Mouse (Mus musculus): ENCODE results near the gene Wasf2. TPM values are rescaled to one million over a fixed set of nuclear protein-coding genes. Genes with fewer than 3 reads are reported as not detected.

Gene Wasf2
- total and polyA plus RNA-seq, 2 experiments from 2014 or later: 11.3 to 24.1 TPM

DNA sequence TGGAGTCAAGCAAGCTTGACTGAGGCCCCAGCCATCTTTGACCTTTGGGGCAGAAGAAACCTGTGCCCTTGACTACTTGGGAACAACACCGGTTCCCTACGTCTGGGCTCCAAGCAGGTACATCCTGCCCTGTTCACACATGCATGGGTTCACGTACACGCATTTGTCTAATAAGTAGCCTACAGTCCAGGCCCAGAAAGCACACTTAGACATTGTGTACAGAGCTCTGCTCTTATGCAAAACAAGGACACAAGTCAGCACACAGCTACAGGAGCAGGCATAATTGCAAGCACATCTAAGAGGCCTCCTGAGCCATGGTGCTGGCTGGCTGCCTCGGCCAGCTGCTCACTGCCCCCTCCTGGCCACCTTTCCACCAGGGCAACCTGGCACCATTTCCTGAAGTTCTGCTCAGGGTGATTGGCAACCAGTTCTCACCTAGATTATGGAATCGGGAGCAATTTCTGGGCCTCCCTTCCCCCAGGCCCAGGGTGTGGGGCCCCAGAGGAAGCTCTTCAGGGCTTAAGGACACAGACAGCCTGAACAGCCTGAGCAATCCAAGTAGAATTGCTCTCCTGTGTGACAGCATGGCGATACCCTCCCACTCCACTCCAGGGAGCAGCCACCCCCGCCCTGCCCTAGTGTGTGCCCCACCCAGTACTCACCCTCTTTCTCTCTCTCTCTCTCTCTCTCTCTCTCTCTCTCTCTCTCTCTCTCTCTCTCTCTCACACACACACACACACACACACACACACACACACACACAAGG, 70.9 kb downstream of the Wasf2 start:
- TF ChIP-seq CTCF (IDR thresholded peaks at IDR 0.05; ENCODE audit: low read depth): peak; percentile 61
- H3K4me3 ChIP-seq (ENCODE audit: low read depth, low read length): no peak overlapping the region
- 61% methylated on average over 8 of the region's 8 CpGs for WGBS
- 0 out of 2 replicates have a peak, but pooled peaks have one; percentile 15 for ATAC-seq
- peak; percentile 50 for DNase-seq
- no peaks in the 10 kb centered on the region for H3K9me3 ChIP-seq (ENCODE audit: low read length)
- H3K36me3 ChIP-seq (ENCODE audit: insufficient read depth): peaks cover 3% of the 10 kb centered on the region; the same call in 1 of the 2 replicates
- H3K27me3 ChIP-seq (ENCODE audit: insufficient read depth, low read length): no peaks in the 10 kb centered on the region
- H3K4me1 ChIP-seq (ENCODE audit: insufficient read depth): peaks cover 31% of the 10 kb centered on the region
- no peak overlapping the region for H3K9ac ChIP-seq
- H3K27ac ChIP-seq (ENCODE audit: low read depth, low read length): peak overlapping the region; percentile 64
- no peak overlapping the region for H3K4me2 ChIP-seq (ENCODE audit: low read depth)

DNA sequence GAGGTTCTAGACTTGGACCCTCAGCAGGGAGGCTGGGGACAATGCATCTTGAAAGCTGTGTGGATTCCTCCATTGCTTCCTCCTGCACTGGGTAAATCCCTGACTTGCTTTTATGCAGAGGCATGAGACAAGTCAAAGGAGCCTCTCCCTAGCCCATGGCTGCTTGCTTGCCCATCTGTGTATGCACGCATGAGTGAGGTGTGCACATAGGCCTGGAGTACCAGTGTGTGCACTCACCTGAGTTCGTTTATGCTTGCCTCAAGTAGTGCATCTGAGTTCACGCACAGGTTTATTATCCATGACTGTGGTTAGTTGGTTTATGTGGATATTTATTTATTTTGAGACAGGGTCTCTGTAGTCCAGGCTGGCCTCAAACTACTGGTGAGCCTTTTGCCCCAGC, 71.9 kb downstream of the Wasf2 start:
- DNase-seq (no peak), ATAC-seq (no peak)
- 93% methylated on average over 3 of the region's 3 CpGs for WGBS
- H3K4me3 ChIP-seq (ENCODE audit: low read depth, low read length): no peak overlapping the region
- H3K9me3 ChIP-seq (ENCODE audit: low read length): no peaks in the 10 kb centered on the region
- H3K27me3 ChIP-seq (ENCODE audit: insufficient read depth, low read length): no peaks in the 10 kb centered on the region
- H3K4me2 ChIP-seq (ENCODE audit: low read depth): no peak overlapping the region
- H3K27ac ChIP-seq (ENCODE audit: low read depth, low read length): no peak overlapping the region
- H3K9ac ChIP-seq: no peak overlapping the region
- peaks cover 27% of the 10 kb centered on the region for H3K4me1 ChIP-seq (ENCODE audit: insufficient read depth)
- H3K36me3 ChIP-seq (ENCODE audit: insufficient read depth): no peaks in the 10 kb centered on the region
- no peak for TF ChIP-seq CTCF (IDR thresholded peaks at IDR 0.05; ENCODE audit: low read depth)

DNA sequence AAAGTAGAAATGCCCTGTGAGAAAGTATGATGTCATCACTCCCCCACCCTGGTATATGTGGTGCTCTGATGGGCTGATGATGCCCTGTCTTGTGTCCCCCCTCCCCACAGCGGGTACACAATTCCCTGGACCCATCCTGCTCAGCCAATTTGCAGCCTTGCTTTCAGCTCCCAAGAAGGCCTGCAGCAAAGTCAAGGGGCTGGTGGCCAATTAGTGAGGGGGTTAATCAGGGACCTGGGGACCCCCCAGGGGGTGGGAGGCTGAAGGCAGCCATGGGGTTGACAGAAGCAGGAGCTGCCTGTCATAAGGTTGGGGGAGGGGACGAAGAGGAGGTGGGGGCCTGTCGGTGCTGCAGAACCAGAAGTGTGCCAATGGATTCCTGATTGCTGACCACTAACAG, 73.3 kb downstream of the Wasf2 start:
- Histone ChIP-seq H3K4me1 (ENCODE audit: insufficient read depth) (peaks cover 15% of the 10 kb centered on the region), H3K36me3 (ENCODE audit: insufficient read depth) (no peaks in the 10 kb centered on the region), H3K9ac (no peak overlapping the region), H3K4me3 (ENCODE audit: low read depth, low read length) (no peak overlapping the region), H3K27me3 (ENCODE audit: insufficient read depth, low read length) (no peaks in the 10 kb centered on the region), H3K9me3 (ENCODE audit: low read length) (no peaks in the 10 kb centered on the region), H3K27ac (ENCODE audit: low read depth, low read length) (no peak overlapping the region), H3K4me2 (ENCODE audit: low read depth) (no peak overlapping the region)
- no peak for TF ChIP-seq CTCF (IDR thresholded peaks at IDR 0.05; ENCODE audit: low read depth)
- no peak for ATAC-seq
- WGBS: 59% methylated on average over 3 of the region's 3 CpGs
- no peak for DNase-seq

DNA sequence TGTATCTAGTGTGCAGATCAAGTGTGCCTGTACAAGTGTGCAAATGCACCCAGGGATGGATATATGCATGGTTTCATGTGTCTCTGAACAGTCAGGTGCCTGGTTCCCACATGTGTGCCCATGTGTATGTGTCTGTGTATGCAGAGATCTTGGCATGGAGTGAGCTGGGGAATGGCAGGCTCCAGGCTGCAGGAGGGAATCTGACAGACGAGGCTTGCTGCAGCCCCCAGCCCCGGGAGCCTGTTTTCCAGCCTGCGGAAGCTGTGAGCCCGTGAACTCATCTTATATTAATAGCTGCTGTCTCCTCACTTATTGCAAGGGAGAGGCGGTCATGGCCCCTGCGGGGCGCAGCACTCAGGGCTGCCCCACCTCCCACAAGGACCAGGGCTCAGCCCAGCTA, 74.1 kb downstream of the Wasf2 start:
- Histone ChIP-seq H3K27me3 (ENCODE audit: insufficient read depth, low read length) (no peaks in the 10 kb centered on the region), H3K27ac (ENCODE audit: low read depth, low read length) (no peak overlapping the region; the same call in 1 of the 2 replicates), H3K4me2 (ENCODE audit: low read depth) (no peak overlapping the region), H3K9ac (no peak overlapping the region), H3K36me3 (ENCODE audit: insufficient read depth) (no peaks in the 10 kb centered on the region), H3K4me1 (ENCODE audit: insufficient read depth) (peaks cover 12% of the 10 kb centered on the region), H3K4me3 (ENCODE audit: low read depth, low read length) (no peak overlapping the region), H3K9me3 (ENCODE audit: low read length) (no peaks in the 10 kb centered on the region)
- 33% methylated on average over 7 of the region's 7 CpGs for WGBS
- DNase-seq (peak; percentile 42), ATAC-seq (peak; percentile 32)
- no peak for TF ChIP-seq CTCF (IDR thresholded peaks at IDR 0.05; ENCODE audit: low read depth)

DNA sequence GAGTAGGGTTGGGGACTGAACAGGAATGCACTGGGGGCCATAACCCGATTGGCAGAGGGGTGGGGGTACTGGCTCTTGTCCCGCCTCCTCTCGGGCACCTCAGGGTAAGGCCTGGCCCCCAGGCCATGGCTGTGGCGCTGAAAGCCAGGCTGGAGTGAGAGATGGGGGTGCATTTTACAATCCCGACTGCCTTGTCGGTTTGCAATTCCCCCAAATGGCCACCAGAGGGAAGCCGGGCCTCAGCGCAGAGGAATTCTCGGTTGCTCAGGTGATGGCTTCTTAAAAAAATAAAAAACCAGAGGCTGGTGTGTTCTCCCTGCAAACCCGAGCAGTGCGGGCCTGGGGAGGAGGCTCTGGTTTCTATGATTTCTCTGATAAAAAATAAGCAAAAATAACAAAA, 79.1 kb downstream of the Wasf2 start:
- Histone ChIP-seq H3K4me2 (ENCODE audit: low read depth) (no peak overlapping the region), H3K9ac (no peak overlapping the region), H3K4me1 (ENCODE audit: insufficient read depth) (peaks cover 8% of the 10 kb centered on the region; the same call in 1 of the 2 replicates), H3K27ac (ENCODE audit: low read depth, low read length) (no peak overlapping the region), H3K36me3 (ENCODE audit: insufficient read depth) (no peaks in the 10 kb centered on the region), H3K27me3 (ENCODE audit: insufficient read depth, low read length) (peaks cover 8% of the 10 kb centered on the region; the same call in 1 of the 2 replicates), H3K9me3 (ENCODE audit: low read length) (no peaks in the 10 kb centered on the region), H3K4me3 (ENCODE audit: low read depth, low read length) (no peak overlapping the region)
- DNase-seq (peak; percentile 86), ATAC-seq (peak; percentile 21; the same call in 1 of the 2 replicates)
- WGBS: 6% methylated on average over 11 of the region's 11 CpGs
- peak; percentile 93 for TF ChIP-seq CTCF (IDR thresholded peaks at IDR 0.05; ENCODE audit: low read depth)

DNA sequence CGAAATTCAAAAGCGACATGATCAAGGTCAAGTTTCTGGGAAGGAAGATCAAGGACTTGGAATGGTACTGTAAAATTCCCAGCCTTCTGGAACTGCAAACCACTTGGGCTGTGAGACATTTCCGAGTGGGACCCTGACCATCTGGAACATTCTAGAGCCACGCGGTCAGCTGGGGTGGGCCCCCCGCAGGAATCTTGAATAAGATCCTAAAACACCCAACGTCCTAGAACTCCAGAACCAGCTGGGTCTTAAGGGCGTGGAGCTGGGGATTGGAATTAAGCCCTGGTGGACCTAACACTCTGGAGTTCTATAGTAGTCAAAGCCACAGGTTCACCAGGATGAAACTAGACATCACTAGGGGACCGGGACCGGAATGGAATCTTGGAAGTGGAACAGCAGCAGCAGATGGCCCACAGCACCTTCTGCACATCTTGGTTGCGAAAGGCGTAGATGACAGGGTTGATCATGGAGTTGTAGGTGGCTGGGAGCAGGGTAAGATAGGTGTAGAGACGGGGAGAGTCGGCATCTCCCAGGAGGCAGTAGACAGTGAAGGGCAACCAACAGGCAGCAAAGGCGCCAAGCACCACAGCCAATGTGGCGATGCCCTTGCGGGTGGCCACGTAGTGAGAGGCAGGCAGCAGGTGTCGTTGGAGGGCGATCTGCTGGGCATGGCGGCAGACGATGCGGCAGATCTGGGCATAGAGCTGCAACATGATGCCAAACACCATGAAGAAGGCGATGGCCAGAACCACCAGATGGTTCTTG, 79.9 kb downstream of the Wasf2 start:
- H3K9me3 ChIP-seq (ENCODE audit: low read length): no peaks in the 10 kb centered on the region
- no peak overlapping the region for H3K4me3 ChIP-seq (ENCODE audit: low read depth, low read length)
- ATAC-seq (no peak), DNase-seq (no peak)
- WGBS: 91% methylated on average over 24 of the region's 24 CpGs
- no peak overlapping the region for H3K4me2 ChIP-seq (ENCODE audit: low read depth)
- TF ChIP-seq CTCF (IDR thresholded peaks at IDR 0.05; ENCODE audit: low read depth): no peak
- H3K36me3 ChIP-seq (ENCODE audit: insufficient read depth): no peaks in the 10 kb centered on the region
- H3K9ac ChIP-seq: no peak overlapping the region
- peaks cover 8% of the 10 kb centered on the region; the same call in 1 of the 2 replicates for H3K4me1 ChIP-seq (ENCODE audit: insufficient read depth)
- no peak overlapping the region for H3K27ac ChIP-seq (ENCODE audit: low read depth, low read length)
- peaks cover 8% of the 10 kb centered on the region; the same call in 1 of the 2 replicates for H3K27me3 ChIP-seq (ENCODE audit: insufficient read depth, low read length)

All from forebrain, postnatal 0 days (tissue).